Mouse (Mus musculus) lung, embryonic 16.5 days (tissue): ENCODE results near the gene Ifnab. TPM values are rescaled to one million over a fixed set of nuclear protein-coding genes. Genes with fewer than 3 reads are reported as not detected.

ENCODE experiments used
- ATAC-seq: fragments of 200-750 bp; cut with Nextera tagmentation; 2 replicates; pipeline ENCODE4 v1.8.0; 2017; ENCODE audit warnings: low read depth, mild to moderate bottlenecking, moderate library complexity
- H3K27ac ChIP-seq: fragments of 300-500 bp; sonication (generic); 2 replicates; pipeline ENCODE4 v1.5.1; 2014; ENCODE audit warnings: mild to moderate bottlenecking, control low read depth, low read length
- H3K27me3 ChIP-seq: fragments of 300-500 bp; sonication (generic); 2 replicates; pipeline ENCODE4 v1.6.1; 2014; ENCODE audit warnings: low read depth, low read length, mixed read lengths; ENCODE audit not compliant: control insufficient read depth, insufficient read depth
- H3K36me3 ChIP-seq: fragments of 300-500 bp; sonication (generic); 2 replicates; pipeline ENCODE4 v1.6.1; 2014; ENCODE audit warnings: low read length; ENCODE audit not compliant: control insufficient read depth, insufficient read depth
- H3K4me1 ChIP-seq: fragments of 300-500 bp; sonication (generic); replicated peaks from 2 replicates; pipeline ENCODE4 v1.6.1; 2014; ENCODE audit warnings: low read length, mixed read lengths; ENCODE audit not compliant: control insufficient read depth, insufficient read depth
- H3K4me2 ChIP-seq: fragments of 300-500 bp; sonication (generic); 2 replicates; pipeline ENCODE4 v1.6.1; 2014; ENCODE audit warnings: low read depth, low read length, control low read depth
- H3K4me3 ChIP-seq: fragments of 300-500 bp; sonication (generic); 2 replicates; pipeline ENCODE4 v1.5.1; 2014; ENCODE audit warnings: mild to moderate bottlenecking, low read length, control low read depth
- H3K9ac ChIP-seq: fragments of 300-500 bp; sonication (generic); 2 replicates; pipeline ENCODE4 v1.6.1; 2014; ENCODE audit warnings: low read length, control low read depth
- H3K9me3 ChIP-seq: fragments of 300-500 bp; sonication (generic); 2 replicates; pipeline ENCODE4 v1.6.1; 2016; ENCODE audit warnings: low read length; ENCODE audit not compliant: control insufficient read depth
- WGBS: fragments of 180-500 bp; shearing (Covaris S2); extraction: QIAGEN DNeasy Blood & Tissue Kit; methylation state at CpG from one replicate; pipeline ENCODE4 v1.1.7; 2014; 5-methylcytosine and 5-hydroxymethylcytosine counted together
- polyA plus RNA-seq: library from polyadenylated mRNA; unstranded; fragments of >200 nt; fragmentation: Nextera tagmentation; extraction: Ambion mirVana; gene quantifications from 2 replicates; pipeline ENCODE4 v1.2.1, GENCODE M21; 2015

The Ifnab gene
- polyA plus RNA-seq, 1 experiment from 2014 or later, result not detected

DNA sequence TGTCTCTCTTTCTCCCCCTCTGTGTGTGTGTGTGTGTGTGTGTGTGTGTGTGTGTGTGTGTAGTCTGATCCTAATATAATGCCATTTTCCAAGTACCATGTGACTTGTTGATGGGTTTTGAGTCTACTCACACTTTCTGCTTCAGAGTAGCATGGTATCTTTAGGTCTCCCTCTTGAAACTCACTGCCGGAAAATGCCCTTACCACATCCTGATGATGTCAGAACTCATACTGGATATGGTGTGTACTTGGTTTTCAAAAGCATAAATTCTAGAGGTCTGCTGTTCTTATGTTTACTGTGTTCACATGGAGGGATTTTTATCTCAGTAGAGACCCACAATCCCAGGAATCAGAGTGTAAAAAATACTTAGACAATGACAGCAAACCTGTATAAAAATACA, 1.4 kb upstream of the Ifnab start:
- no peak overlapping the region for H3K27ac ChIP-seq
- no peaks in the 10 kb centered on the region for H3K36me3 ChIP-seq
- H3K9ac ChIP-seq, result no peak overlapping the region
- H3K27me3 ChIP-seq, result no peaks in the 10 kb centered on the region
- no peak for ATAC-seq
- no peak overlapping the region for H3K4me3 ChIP-seq
- 46% methylated on average over 1 of the region's 1 CpGs for WGBS
- no peaks in the 10 kb centered on the region for H3K9me3 ChIP-seq
- H3K4me2 ChIP-seq, result no peak overlapping the region
- H3K4me1 ChIP-seq, result no peaks in the 10 kb centered on the region

DNA sequence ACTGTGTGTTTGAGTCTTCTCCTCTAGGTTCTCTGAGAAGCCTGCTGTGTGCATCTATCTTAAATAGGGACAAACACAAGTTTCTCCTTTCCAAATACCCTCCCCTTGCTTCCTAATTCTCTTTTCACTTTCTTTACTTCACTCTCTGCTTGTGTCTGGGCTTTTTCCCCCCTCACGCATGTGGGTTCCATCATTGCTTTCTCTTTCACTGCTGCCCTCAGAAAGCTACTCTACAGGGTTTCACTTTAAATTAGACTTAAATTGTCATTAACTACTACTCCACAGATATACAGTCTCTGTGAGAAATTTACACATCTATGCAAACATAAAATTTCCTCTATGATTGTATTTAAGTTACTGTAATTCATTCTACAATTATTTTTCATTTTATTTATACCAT, 7.3 kb downstream of the Ifnab start, which contains the start of gene Ifna2:
Gene Ifna2 (minus strand): TSS at position 101 of the 400 bp plus-strand sequence.
- Histone ChIP-seq H3K4me2 (no peak within 1 kb of the TSS), H3K4me3 (no peak within 1 kb of the TSS), H3K27ac (no peak within 1 kb of the TSS), H3K9ac (no peak within 1 kb of the TSS), H3K36me3 (no peaks in the 10 kb centered on the region), H3K9me3 (no peaks in the 10 kb centered on the region), H3K27me3 (no peaks in the 10 kb centered on the region), H3K4me1 (no peaks in the 10 kb centered on the region)
- ATAC-seq, result no peak
- WGBS, result 82% methylated on average over 1 of the region's 1 CpGs

DNA sequence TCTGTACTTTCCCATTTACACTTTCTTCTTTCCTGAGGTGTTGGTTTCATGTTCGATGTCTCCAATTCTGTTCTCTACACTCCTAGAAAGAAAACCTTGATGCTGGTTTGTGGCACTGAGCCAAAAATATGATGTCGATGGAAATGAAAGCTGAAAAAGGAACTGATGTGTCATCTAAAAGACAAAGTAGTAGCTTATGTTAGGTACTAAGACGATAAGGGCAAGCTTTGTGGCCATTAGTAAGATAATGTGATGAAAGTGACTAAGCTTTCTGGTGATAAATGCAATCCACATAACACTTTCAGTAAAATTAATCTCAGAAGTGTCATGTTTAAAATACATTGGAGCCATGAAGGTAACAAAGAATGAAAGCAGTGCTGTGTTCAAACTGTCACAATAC, 9.8 kb downstream of the Ifnab start:
- Histone ChIP-seq H3K4me3 (no peak overlapping the region), H3K9me3 (no peaks in the 10 kb centered on the region), H3K27me3 (no peaks in the 10 kb centered on the region), H3K9ac (no peak overlapping the region), H3K36me3 (no peaks in the 10 kb centered on the region), H3K4me1 (no peaks in the 10 kb centered on the region), H3K4me2 (no peak overlapping the region), H3K27ac (no peak overlapping the region)
- 35% methylated on average over 3 of the region's 3 CpGs for WGBS
- ATAC-seq, result no peak

DNA sequence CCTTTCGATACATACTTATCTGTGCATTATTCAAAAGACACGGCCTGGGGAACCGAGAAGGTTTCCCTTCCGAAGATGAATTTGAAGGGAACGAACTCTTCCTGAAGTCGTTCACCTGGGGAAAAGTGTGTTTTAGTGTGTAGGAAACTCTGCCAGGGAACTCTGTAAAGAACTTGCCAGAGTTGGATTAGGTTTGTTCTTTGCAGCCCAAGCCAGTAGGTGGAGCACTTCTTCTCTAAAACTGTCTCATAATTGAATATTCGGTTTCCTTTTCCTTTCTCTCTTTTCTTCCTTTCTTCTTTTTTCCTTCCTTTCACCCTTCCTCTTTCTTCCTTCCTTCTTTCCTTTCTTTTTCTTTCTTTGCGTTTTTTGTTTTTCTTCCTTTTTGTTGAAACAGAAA, 10.8 kb downstream of the Ifnab start:
- Histone ChIP-seq H3K36me3 (no peaks in the 10 kb centered on the region), H3K4me3 (no peak overlapping the region), H3K9me3 (no peaks in the 10 kb centered on the region), H3K4me1 (no peaks in the 10 kb centered on the region), H3K27ac (no peak overlapping the region), H3K9ac (no peak overlapping the region), H3K4me2 (no peak overlapping the region), H3K27me3 (no peaks in the 10 kb centered on the region)
- ATAC-seq, result no peak
- WGBS, result 41% methylated on average over 8 of the region's 8 CpGs

DNA sequence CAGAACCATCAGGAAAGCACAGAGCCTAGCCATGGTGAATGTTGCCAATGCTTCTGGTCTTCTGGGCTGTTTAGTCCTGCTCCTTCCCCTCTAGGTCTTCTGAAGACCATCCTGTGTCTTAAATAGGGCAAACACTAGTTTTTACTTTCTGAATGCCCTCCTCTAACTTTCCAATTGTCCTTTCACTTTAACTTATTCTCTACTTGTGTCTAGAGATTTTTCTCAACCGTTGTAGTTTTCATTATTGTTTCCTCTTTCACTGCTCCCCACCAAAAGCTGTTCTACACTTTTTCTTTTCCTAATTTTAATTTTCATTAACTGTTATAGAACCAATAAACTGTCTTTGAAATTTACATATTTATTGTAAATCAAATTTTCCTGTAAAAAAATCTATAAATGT, 14.3 kb downstream of the Ifnab start, which contains the start of gene Ifna16:
Gene Ifna16 (minus strand): TSS at position 101 of the 400 bp plus-strand sequence.
- ATAC-seq, result no peak
- 73% methylated on average over 1 of the region's 1 CpGs for WGBS
- no peak within 1 kb of the TSS for H3K4me3 ChIP-seq

DNA sequence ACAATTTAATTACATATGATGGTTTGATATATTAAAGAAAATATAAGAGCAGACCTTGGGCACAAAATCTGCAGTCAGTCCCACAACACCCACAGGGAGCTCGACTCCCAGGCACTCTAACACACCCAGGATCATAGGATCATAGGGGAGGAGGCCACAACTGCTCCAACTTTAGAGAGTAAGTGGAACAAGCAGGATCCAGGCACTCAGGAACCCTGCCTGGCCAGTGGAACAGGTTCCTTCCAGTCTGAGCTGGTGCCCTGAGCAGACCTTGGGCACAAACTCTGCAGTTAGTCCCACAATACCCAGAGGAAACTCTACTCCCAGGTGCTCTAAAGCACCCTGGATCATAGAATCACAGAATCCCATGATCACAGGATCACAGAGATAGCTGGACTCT, 35.7 kb downstream of the Ifnab start:
- 17% methylated on average over 1 of the region's 1 CpGs for WGBS
- Histone ChIP-seq H3K36me3 (no peaks in the 10 kb centered on the region), H3K27ac (no peak overlapping the region), H3K4me2 (no peak overlapping the region), H3K27me3 (no peaks in the 10 kb centered on the region), H3K4me1 (no peaks in the 10 kb centered on the region), H3K9me3 (no peaks in the 10 kb centered on the region), H3K9ac (no peak overlapping the region), H3K4me3 (no peak overlapping the region)
- no peak for ATAC-seq

More for the DNA sequence above, 14.3 kb downstream of the Ifnab start, which contains the start of gene Ifna16:
- H3K36me3 ChIP-seq, result no peaks in the 10 kb centered on the region
- no peaks in the 10 kb centered on the region for H3K9me3 ChIP-seq
- no peak within 1 kb of the TSS for H3K27ac ChIP-seq
- no peaks in the 10 kb centered on the region for H3K27me3 ChIP-seq
- no peak within 1 kb of the TSS for H3K4me2 ChIP-seq
- no peak within 1 kb of the TSS for H3K9ac ChIP-seq
- H3K4me1 ChIP-seq, result no peaks in the 10 kb centered on the region

DNA sequence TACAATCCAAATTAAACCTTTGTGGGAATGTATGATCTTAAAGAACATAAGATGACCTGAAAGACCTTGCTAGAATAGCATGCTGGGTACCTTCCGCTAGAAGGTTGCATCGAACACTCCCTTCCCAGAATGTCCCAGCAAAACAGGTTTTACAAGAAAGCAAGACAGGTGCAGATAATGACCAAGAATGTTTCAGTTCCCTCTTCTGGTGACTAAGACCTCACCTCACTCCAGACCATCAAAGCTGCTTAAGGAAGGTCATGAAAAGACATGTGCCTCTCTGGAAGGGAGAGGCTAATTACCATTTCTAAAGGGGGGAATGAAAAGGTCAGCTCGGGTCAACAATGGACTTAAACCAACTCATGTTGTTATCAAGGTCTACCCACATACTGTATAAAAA, 37.5 kb downstream of the Ifnab start:
- Histone ChIP-seq H3K27me3 (no peaks in the 10 kb centered on the region), H3K4me3 (no peak overlapping the region), H3K9me3 (no peaks in the 10 kb centered on the region), H3K36me3 (no peaks in the 10 kb centered on the region), H3K4me1 (no peaks in the 10 kb centered on the region), H3K9ac (no peak overlapping the region), H3K4me2 (no peak overlapping the region), H3K27ac (no peak overlapping the region)
- 74% methylated on average over 3 of the region's 3 CpGs for WGBS
- ATAC-seq, result no peak

DNA sequence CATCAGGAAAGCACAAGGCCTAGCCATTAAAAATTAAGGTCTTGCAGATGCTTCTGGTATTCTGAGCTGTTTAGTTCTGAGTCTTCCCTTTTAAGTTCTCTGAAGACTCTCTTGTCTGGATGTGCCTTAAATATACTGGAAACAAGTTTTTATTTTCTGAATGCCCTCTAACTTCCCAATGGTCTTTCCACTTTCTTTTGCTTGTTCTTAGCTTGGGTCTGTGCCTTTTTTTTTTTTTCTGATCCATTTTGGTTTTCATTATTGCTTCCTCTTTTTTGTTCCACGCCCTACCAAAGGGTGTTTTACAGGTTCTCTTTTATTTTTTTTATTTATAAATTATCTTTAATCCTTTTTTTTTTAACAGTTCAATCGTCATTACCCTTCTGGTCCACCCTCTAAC, 46.8 kb downstream of the Ifnab start, which contains the start of gene Ifna13:
Gene Ifna13 (minus strand): TSS at position 101 of the 400 bp plus-strand sequence.
- ATAC-seq, result no peak
- H3K4me2 ChIP-seq, result no peak within 1 kb of the TSS
- no peak within 1 kb of the TSS for H3K4me3 ChIP-seq
- H3K9me3 ChIP-seq, result no peaks in the 10 kb centered on the region
- no peaks in the 10 kb centered on the region for H3K27me3 ChIP-seq
- H3K27ac ChIP-seq, result no peak within 1 kb of the TSS
- H3K9ac ChIP-seq, result no peak within 1 kb of the TSS
- H3K4me1 ChIP-seq, result no peaks in the 10 kb centered on the region
- 51% methylated on average over 2 of the region's 2 CpGs for WGBS
- no peaks in the 10 kb centered on the region for H3K36me3 ChIP-seq

DNA sequence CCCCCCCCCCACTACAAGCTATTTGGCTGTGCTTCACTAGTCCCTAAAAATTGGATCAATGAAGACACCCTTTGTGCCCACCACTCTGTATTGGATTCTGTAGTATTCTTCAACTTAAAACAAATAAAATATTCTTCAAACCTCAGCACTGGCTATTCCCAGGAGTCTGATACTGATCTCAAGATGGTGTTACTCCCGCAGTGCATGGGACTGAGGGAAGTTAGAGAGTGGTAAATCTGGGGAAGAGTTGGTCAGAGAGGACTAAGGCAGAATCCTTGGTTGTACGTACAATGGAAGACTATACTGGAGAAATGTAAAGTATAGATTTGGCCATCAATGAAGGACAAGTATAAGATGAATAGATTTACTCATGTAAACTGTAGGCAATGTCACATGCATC, 48.6 kb downstream of the Ifnab start:
- H3K27ac ChIP-seq, result no peak overlapping the region
- 15% methylated on average over 2 of the region's 2 CpGs for WGBS
- no peaks in the 10 kb centered on the region for H3K27me3 ChIP-seq
- H3K9me3 ChIP-seq, result no peaks in the 10 kb centered on the region
- no peak overlapping the region for H3K4me2 ChIP-seq
- H3K9ac ChIP-seq, result no peak overlapping the region
- no peak for ATAC-seq
- no peak overlapping the region for H3K4me3 ChIP-seq
- no peaks in the 10 kb centered on the region for H3K36me3 ChIP-seq
- no peaks in the 10 kb centered on the region for H3K4me1 ChIP-seq
